Mouse (Mus musculus): ENCODE data around the gene Agpat4.

DNA sequence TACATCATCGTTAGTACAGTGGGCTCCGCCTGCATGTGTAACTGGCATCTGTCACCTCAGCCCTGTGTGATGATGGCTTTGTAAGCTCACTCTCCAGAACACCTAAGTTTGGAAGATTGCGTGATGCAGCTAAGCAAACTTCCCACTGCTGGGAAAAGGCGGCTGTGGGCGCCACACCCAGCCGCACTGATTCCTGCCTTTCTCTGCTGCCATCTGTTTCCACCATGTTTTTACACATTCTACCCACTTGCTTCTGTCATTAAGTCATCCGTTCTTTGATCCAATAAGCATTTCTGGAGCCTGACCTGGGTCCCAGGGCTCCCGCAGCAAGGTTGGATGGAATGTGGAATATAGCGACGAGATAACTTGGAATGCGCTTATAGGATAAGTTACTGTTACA, 93.4 kb downstream of the Agpat4 start:
- TF ChIP-seq POLR2A (IDR thresholded peaks at IDR 0.05; ENCODE audit: borderline replicate concordance, low read depth, low read length) (no peak), CTCF (IDR thresholded peaks at IDR 0.05; ENCODE audit: low read depth, low read length) (no peak)
